Mouse (Mus musculus): ENCODE measurements at regions not wholly inside any gene's neighbourhood (a gene's known extent, or its start where the extent isn't known, plus 50 kb on each side); places are given as distances from the start of the nearest gene placed in this dataset.

DNA sequence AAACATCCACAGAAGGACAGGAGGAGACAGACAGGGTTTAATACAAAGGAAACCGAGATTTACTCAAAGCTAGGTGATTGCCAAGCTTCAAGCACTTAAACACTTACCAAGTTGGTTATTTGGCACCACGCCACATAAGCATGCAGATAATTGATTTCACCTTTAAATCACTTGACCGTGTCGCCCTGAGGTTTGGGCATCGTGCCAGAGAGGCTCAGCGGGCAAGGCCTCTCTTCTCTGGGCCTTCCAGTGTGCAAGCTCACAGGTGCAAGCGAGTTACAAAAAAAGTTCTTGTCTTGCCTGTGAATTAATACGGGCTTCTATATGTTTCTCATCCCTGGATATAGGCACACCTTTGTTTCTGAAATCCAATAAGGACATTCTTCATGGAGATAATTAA, 78.4 kb upstream of the 4930583I09Rik start:
- TF ChIP-seq CTCF (IDR thresholded peaks at IDR 0.05; ENCODE audit: low read depth, low read length) (no peak), POLR2A (IDR thresholded peaks at IDR 0.05; ENCODE audit: borderline replicate concordance, low read depth, low read length) (no peak)

Measured in bone marrow macrophage, adult 2 months (primary cell).